Mouse (Mus musculus) cerebellum, postnatal 10 days (tissue): Measurements from ENCODE around the gene Tmem230.
A peak's percentile ranks its signal among the peaks of the same experiment; 100 is the strongest.
"Not testable (repeated sequence)": the region's sequence is repeated elsewhere in the genome, so short reads cannot be mapped to it uniquely, and the experiment has no call there.

Experiments used
- DNase-seq, 2 experiments: peaks; one replicate each; pipeline ENCODE4 v3.0.0; 2021; ENCODE audit warnings: mixed read lengths in 2 of 2

Tmem230 gene

GRCm38 (mm10) chr2:132270331-132270951, 22.8 kb upstream of the Tmem230 start:
- DNase-seq = no peak

- DNase-seq = no peak
Observed at GRCm38 (mm10) chr2:132269217-132269616, 21.6 kb upstream of the Tmem230 start.

GRCm38 (mm10) chr2:132266086-132266485, 18.5 kb upstream of the Tmem230 start:
- DNase-seq = no peak

- DNase-seq = no peak
Observed at GRCm38 (mm10) chr2:132265196-132265595, 17.6 kb upstream of the Tmem230 start.

GRCm38 (mm10) chr2:132264266-132264710, 16.7 kb upstream of the Tmem230 start:
- peak; percentile 22 to 36 for DNase-seq

GRCm38 (mm10) chr2:132263421-132264265, 16.0 kb upstream of the Tmem230 start:
- DNase-seq = peak; percentile 60 to 68

- peak; percentile 100 for DNase-seq
Observed at GRCm38 (mm10) chr2:132262879-132263398, 15.3 kb upstream of the Tmem230 start, which contains the start of gene Cds2. Gene Cds2, plus strand, starts transcription at chr2:132263148.

GRCm38 (mm10) chr2:132262175-132262574, 14.6 kb upstream of the Tmem230 start:
- DNase-seq = no peak

- DNase-seq = no peak
Observed at GRCm38 (mm10) chr2:132260601-132261000, 13.0 kb upstream of the Tmem230 start.

- no peak for DNase-seq
Observed at GRCm38 (mm10) chr2:132257350-132258068, 9.9 kb upstream of the Tmem230 start.

- DNase-seq = no peak
Observed at GRCm38 (mm10) chr2:132253603-132254002, 6.0 kb upstream of the Tmem230 start.

- peak; percentile 96 to 98 for DNase-seq
Observed at GRCm38 (mm10) chr2:132252542-132253528, 5.2 kb upstream of the Tmem230 start, which contains the start of gene Pcna. Gene Pcna, minus strand, starts transcription at chr2:132253314.

GRCm38 (mm10) chr2:132251911-132252310, 4.3 kb upstream of the Tmem230 start:
- DNase-seq = no peak

- DNase-seq = no peak
Observed at GRCm38 (mm10) chr2:132243370-132243769, 4.2 kb downstream of the Tmem230 start.

- peak; percentile 87 to 89 for DNase-seq
Observed at GRCm38 (mm10) chr2:132240457-132240856, 7.2 kb downstream of the Tmem230 start.

GRCm38 (mm10) chr2:132239434-132239833, 8.2 kb downstream of the Tmem230 start:
- DNase-seq = not testable (repeated sequence)

- DNase-seq = no peak
Observed at GRCm38 (mm10) chr2:132235975-132236374, 11.6 kb downstream of the Tmem230 start.

- DNase-seq = no peak
Observed at GRCm38 (mm10) chr2:132235291-132235690, 12.3 kb downstream of the Tmem230 start.

- no peak for DNase-seq
Observed at GRCm38 (mm10) chr2:132233985-132234765, 13.4 kb downstream of the Tmem230 start.

- no peak for DNase-seq
Observed at GRCm38 (mm10) chr2:132232413-132232945, 15.1 kb downstream of the Tmem230 start.
